Comparison of ENCODE assay signal across 15 mouse cellular contexts in the genomic region with DNA sequence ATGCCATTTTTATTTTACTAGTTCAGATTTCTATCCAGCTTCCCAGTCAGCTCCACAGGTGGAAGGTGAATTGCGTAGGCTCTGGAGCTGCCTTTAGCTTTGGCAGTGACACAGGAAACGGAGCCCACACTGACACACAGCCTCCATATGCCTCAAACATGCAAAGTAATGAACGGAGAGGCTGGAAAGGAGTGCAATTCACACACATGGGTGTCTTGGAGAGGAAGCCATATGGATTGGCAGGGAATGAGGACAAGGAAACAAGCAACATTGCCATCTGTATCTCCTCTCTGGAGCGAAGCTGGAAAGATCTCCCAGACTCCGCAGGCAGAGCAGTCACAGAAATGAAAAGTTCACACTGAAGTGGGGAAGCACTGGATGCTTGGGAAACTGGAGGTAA.
A peak's percentile ranks its signal among the peaks of the same experiment; 100 is the strongest.
DNase-seq lines count a peak whose midpoint lies in the region; ATAC-seq lines count a peak whose summit lies in the region.
"Had no signal": no experiment of that assay in that cellular context is flagged by ENCODE, and none has a peak within 500 bp of the region (broad histone marks: within the 10 kb centered on the region; RNA-seq: fewer than 3 reads in every experiment).

No protein-coding gene starts in this region.

- 82% methylated on average over 5 of the region's 5 CpGs for WGBS in forebrain, embryonic 13.5 days
- WGBS in forebrain, embryonic 10.5 days, result 92% methylated on average over 5 of the region's 5 CpGs
- 91% methylated on average over 5 of the region's 5 CpGs for WGBS in kidney, embryonic 16.5 days

- no peaks in the 10 kb centered on the region for H3K9me3 ChIP-seq in forebrain, embryonic 13.5 days (replicated peaks)
- no peaks in the 10 kb centered on the region for H3K9me3 ChIP-seq in forebrain, embryonic 10.5 days
- H3K9me3 ChIP-seq in kidney, embryonic 16.5 days (ENCODE audit: low read length), result no peaks in the 10 kb centered on the region
- H3K9me3 ChIP-seq: heart, embryonic 10.5 days; hindbrain, embryonic 13.5 days; kidney, embryonic 15.5 days; neural tube, embryonic 13.5 days had no signal

- ATAC-seq in forebrain, embryonic 13.5 days, result peak; percentile 96
- peak; percentile 100 for ATAC-seq in frontal cortex, adult (ENCODE audit: low TSS enrichment)
- no peak for ATAC-seq in kidney, embryonic 16.5 days (ENCODE audit: low FRiP score, low TSS enrichment)

- H3K4me2 ChIP-seq in forebrain, embryonic 13.5 days, result no peak overlapping the region
- no peak overlapping the region for H3K4me2 ChIP-seq in kidney, embryonic 16.5 days (replicated peaks; ENCODE audit: low read depth, low read length)
- H3K4me2 ChIP-seq: hindbrain, embryonic 13.5 days; kidney, embryonic 15.5 days; neural tube, embryonic 13.5 days had no signal

- no peak overlapping the region for H3K4me3 ChIP-seq in forebrain, embryonic 13.5 days
- no peak overlapping the region for H3K4me3 ChIP-seq in forebrain, embryonic 10.5 days
- no peak overlapping the region for H3K4me3 ChIP-seq in kidney, embryonic 16.5 days (ENCODE audit: low read length)
- H3K4me3 ChIP-seq: heart, embryonic 10.5 days; hindbrain, embryonic 13.5 days; kidney, embryonic 15.5 days; neural tube, embryonic 13.5 days had no signal

- DNase-seq in forebrain, embryonic 10.5 days (ENCODE audit: extremely low spot score, low spot score), result no peak
- DNase-seq in layer of hippocampus, postnatal 14 days (ENCODE audit: low spot score in 2 of 2), result peak; percentile 48 to 80
- DNase-seq in right cerebral cortex, adult 2 months (ENCODE audit: low spot score in 2 of 2), result peak; percentile 68 to 75
- no peak for DNase-seq in ovary, postnatal 10 days (ENCODE audit: low spot score)
- DNase-seq in ovary, postnatal 14 days (ENCODE audit: low spot score), result no peak
- DNase-seq: lung, postnatal 14 days; midbrain, embryonic 14.5 days; thymus, postnatal 25 days had no signal

- H3K4me1 ChIP-seq in forebrain, embryonic 13.5 days, result no peaks in the 10 kb centered on the region
- no peaks in the 10 kb centered on the region for H3K4me1 ChIP-seq in forebrain, embryonic 10.5 days
- no peaks in the 10 kb centered on the region for H3K4me1 ChIP-seq in kidney, embryonic 16.5 days (ENCODE audit: insufficient read depth, low read length)
- H3K4me1 ChIP-seq: heart, embryonic 10.5 days; hindbrain, embryonic 13.5 days; kidney, embryonic 15.5 days; neural tube, embryonic 13.5 days had no signal

- H3K9ac ChIP-seq in forebrain, embryonic 13.5 days, result no peak overlapping the region
- H3K9ac ChIP-seq in kidney, embryonic 16.5 days (replicated peaks; ENCODE audit: low read length), result no peak overlapping the region
- H3K9ac ChIP-seq: hindbrain, embryonic 13.5 days; kidney, embryonic 15.5 days; neural tube, embryonic 13.5 days had no signal

- no peaks in the 10 kb centered on the region for H3K36me3 ChIP-seq in forebrain, embryonic 13.5 days (ENCODE audit: poor library complexity, severe bottlenecking)
- no peaks in the 10 kb centered on the region for H3K36me3 ChIP-seq in forebrain, embryonic 10.5 days (replicated peaks)
- no peaks in the 10 kb centered on the region for H3K36me3 ChIP-seq in kidney, embryonic 16.5 days (ENCODE audit: insufficient read depth, low read length)
- H3K36me3 ChIP-seq: heart, embryonic 10.5 days; hindbrain, embryonic 13.5 days; kidney, embryonic 15.5 days; neural tube, embryonic 13.5 days had no signal

- no peak overlapping the region for H3K27ac ChIP-seq in forebrain, embryonic 13.5 days
- no peak overlapping the region for H3K27ac ChIP-seq in forebrain, embryonic 10.5 days
- H3K27ac ChIP-seq in kidney, embryonic 16.5 days (ENCODE audit: low read length), result no peak overlapping the region
- H3K27ac ChIP-seq: heart, embryonic 10.5 days; hindbrain, embryonic 13.5 days; kidney, embryonic 15.5 days; neural tube, embryonic 13.5 days had no signal

- H3K27me3 ChIP-seq in forebrain, embryonic 13.5 days, result no peaks in the 10 kb centered on the region
- no peaks in the 10 kb centered on the region for H3K27me3 ChIP-seq in forebrain, embryonic 10.5 days (ENCODE audit: poor library complexity, severe bottlenecking)
- no peaks in the 10 kb centered on the region for H3K27me3 ChIP-seq in kidney, embryonic 16.5 days (ENCODE audit: insufficient read depth, low read length)
- H3K27me3 ChIP-seq: hindbrain, embryonic 13.5 days; kidney, embryonic 15.5 days; neural tube, embryonic 13.5 days had no signal

Comparison
In these comparisons a context has a peak if more than half of its experiments do, and no peak if none do; other contexts are left out.
1. DNase-seq: peak in layer of hippocampus, postnatal 14 days (2 of 2) and right cerebral cortex, adult 2 months (2 of 2); none in forebrain, embryonic 10.5 days (single experiment), ovary, postnatal 10 days (single experiment) and ovary, postnatal 14 days (single experiment).